Mouse (Mus musculus): ENCODE results near the gene Wfdc1. TPM values are rescaled to one million over a fixed set of nuclear protein-coding genes. Genes with fewer than 3 reads are reported as not detected.

Gene Wfdc1
- polyA plus RNA-seq, 1 experiment from 2014 or later: 4.6 TPM

DNA sequence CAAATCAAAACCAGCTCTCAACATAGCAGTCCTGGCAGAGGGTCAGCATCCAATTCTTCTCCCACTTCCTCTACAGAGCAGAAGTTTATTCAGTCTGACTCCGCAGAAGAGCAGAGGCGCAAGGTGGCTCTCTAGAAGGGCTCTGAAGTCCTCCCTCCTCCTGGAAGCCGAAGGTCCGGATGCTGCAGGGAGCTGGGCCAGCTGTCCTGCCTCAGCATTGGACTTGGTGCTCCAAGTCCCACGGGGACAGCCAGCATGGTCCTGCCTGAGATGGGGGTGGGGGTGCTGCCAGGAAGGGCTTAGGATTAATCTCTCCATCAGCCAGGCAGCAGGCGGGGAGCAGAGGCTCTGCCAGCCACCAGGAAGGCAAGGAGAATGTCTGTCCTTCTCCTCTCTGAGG lies 30.8 kb upstream of the Wfdc1 start, which contains the start of gene Kcng4:
Kcng4 (minus strand) TSS at position 303 of the 400 bp plus-strand sequence.
- peaks cover 11% of the 10 kb centered on the region for H3K27me3 ChIP-seq (replicated peaks; ENCODE audit: control insufficient read depth, insufficient read depth, low read length)
- no peak for DNase-seq (ENCODE audit: low spot score)
- no peak within 1 kb of the TSS; the same call in 1 of the 2 replicates for H3K27ac ChIP-seq (ENCODE audit: low read depth)
- no peak within 1 kb of the TSS for H3K4me3 ChIP-seq (ENCODE audit: low read depth, low read length)
- H3K36me3 ChIP-seq (ENCODE audit: control insufficient read depth, insufficient read depth, low read length): no peaks in the 10 kb centered on the region
- H3K9ac ChIP-seq (ENCODE audit: low read length): no peak within 1 kb of the TSS
- H3K9me3 ChIP-seq (ENCODE audit: control insufficient read depth, low read length): no peaks in the 10 kb centered on the region
- H3K4me1 ChIP-seq (replicated peaks; ENCODE audit: control insufficient read depth, insufficient read depth, low read length): peaks cover 11% of the 10 kb centered on the region
- no peak for ATAC-seq (replicated peaks; ENCODE audit: low FRiP score, low TSS enrichment, low read depth)
- WGBS: 20% methylated on average over 6 of the region's 6 CpGs
- H3K4me2 ChIP-seq (ENCODE audit: low read length): no peak within 1 kb of the TSS

DNA sequence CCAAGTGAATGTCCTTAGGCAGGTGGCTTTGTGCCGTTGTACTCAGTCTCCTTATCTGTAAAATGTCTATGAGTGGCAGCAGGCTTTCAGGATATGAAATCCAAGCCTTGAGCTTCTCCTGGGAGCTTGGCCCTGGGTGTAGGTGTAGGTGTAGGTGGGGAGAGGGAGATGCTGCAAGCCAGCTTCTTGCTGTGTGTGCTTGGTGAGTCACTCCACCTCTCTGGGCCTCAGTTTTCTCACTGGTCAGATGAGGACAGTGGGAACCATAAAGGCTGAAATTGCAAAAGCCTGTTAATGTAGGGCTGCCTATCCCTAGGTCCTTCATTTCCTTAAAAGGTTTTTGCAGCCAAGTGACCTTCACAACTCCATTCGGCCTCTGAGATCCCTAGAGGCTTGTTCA lies 30.2 kb upstream of the Wfdc1 start:
- Histone ChIP-seq H3K4me1 (replicated peaks; ENCODE audit: control insufficient read depth, insufficient read depth, low read length) (peaks cover 11% of the 10 kb centered on the region), H3K9ac (ENCODE audit: low read length) (no peak overlapping the region), H3K27ac (ENCODE audit: low read depth) (no peak overlapping the region), H3K9me3 (ENCODE audit: control insufficient read depth, low read length) (no peaks in the 10 kb centered on the region), H3K4me3 (ENCODE audit: low read depth, low read length) (no peak overlapping the region), H3K4me2 (ENCODE audit: low read length) (no peak overlapping the region), H3K36me3 (ENCODE audit: control insufficient read depth, insufficient read depth, low read length) (no peaks in the 10 kb centered on the region), H3K27me3 (replicated peaks; ENCODE audit: control insufficient read depth, insufficient read depth, low read length) (peaks cover 11% of the 10 kb centered on the region)
- no peak for DNase-seq (ENCODE audit: low spot score)
- ATAC-seq (replicated peaks; ENCODE audit: low FRiP score, low TSS enrichment, low read depth): no peak
- WGBS: 62% methylated on average over 2 of the region's 2 CpGs

DNA sequence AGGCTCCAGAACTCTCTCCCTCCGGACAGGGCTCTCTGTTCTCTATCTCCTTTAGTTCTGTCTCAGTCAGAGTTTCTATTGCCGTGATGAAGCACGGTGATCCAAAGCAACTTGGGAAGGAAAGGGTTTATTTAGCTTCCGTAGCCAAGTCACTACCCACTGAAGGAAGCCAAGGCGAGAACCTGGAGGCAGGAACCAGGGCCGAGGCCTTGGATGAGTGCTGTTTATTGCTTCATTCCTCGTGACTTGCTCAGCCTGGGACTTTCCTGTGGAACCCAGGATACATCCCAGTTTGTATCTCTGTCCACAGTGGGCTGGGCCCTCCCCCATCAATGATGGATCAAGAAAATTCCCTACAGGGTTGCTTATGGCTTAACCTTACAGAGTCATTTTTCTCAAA lies 29.4 kb upstream of the Wfdc1 start:
- Histone ChIP-seq H3K36me3 (ENCODE audit: control insufficient read depth, insufficient read depth, low read length) (no peaks in the 10 kb centered on the region), H3K9ac (ENCODE audit: low read length) (no peak overlapping the region), H3K4me3 (ENCODE audit: low read depth, low read length) (no peak overlapping the region), H3K27me3 (replicated peaks; ENCODE audit: control insufficient read depth, insufficient read depth, low read length) (peaks cover 11% of the 10 kb centered on the region), H3K27ac (ENCODE audit: low read depth) (no peak overlapping the region), H3K9me3 (ENCODE audit: control insufficient read depth, low read length) (no peaks in the 10 kb centered on the region), H3K4me1 (replicated peaks; ENCODE audit: control insufficient read depth, insufficient read depth, low read length) (peaks cover 11% of the 10 kb centered on the region), H3K4me2 (ENCODE audit: low read length) (no peak overlapping the region)
- DNase-seq (ENCODE audit: low spot score): no peak
- ATAC-seq (replicated peaks; ENCODE audit: low FRiP score, low TSS enrichment, low read depth): no peak
- whole genome bisulfite sequencing: 48% methylated on average over 7 of the region's 7 CpGs

DNA sequence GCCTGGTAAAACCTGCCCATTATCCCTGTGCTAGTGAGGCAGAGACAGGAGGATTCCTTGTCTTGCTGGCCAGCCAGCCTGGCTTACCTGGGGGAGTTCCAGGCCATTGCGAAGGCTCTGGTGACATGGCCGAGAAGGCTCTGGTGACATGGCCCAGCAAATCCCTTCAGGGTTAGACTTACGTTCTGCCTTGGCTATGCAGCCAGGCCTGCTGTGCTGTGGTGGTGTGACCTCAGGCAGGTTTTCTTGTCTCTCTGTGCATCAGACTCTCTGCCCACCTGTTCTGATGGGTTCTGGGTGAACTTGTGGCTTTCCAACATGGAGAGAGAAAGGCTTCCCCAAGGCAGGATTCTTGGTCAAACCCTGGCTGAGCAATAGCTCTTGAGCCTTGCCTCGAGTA lies 28.8 kb upstream of the Wfdc1 start:
- H3K36me3 ChIP-seq (ENCODE audit: control insufficient read depth, insufficient read depth, low read length): no peaks in the 10 kb centered on the region
- DNase-seq (ENCODE audit: low spot score): no peak
- WGBS: 89% methylated on average over 4 of the region's 4 CpGs

DNA sequence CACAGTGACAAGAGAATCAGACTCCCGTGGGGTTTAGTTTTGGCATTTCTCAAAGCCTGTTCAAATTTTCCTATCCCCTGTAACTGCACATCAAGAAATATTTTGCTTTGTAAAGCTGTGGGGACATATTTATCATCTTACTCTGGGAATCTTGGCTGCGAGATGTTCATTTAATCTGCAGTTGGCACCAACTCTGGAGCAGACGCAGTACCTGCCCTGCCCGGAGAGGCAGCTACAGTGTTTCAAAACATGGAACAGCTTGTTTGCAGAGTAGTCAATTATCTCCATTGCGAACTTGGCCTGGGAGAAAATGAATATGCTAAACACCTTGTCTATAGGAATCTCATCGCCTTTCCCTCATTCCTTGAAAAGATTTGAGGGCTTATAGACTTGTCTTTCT lies 27.9 kb upstream of the Wfdc1 start:
- Histone ChIP-seq H3K9ac (ENCODE audit: low read length) (no peak overlapping the region), H3K27ac (ENCODE audit: low read depth) (no peak overlapping the region), H3K27me3 (replicated peaks; ENCODE audit: control insufficient read depth, insufficient read depth, low read length) (peaks cover 11% of the 10 kb centered on the region), H3K4me2 (ENCODE audit: low read length) (no peak overlapping the region), H3K4me3 (ENCODE audit: low read depth, low read length) (no peak overlapping the region), H3K9me3 (ENCODE audit: control insufficient read depth, low read length) (no peaks in the 10 kb centered on the region), H3K4me1 (replicated peaks; ENCODE audit: control insufficient read depth, insufficient read depth, low read length) (peaks cover 11% of the 10 kb centered on the region), H3K36me3 (ENCODE audit: control insufficient read depth, insufficient read depth, low read length) (no peaks in the 10 kb centered on the region)
- WGBS: 86% methylated on average over 6 of the region's 6 CpGs
- DNase-seq (ENCODE audit: low spot score) (no peak), ATAC-seq (replicated peaks; ENCODE audit: low FRiP score, low TSS enrichment, low read depth) (no peak)

More for the DNA sequence above, 28.8 kb upstream of the Wfdc1 start:
- ATAC-seq (replicated peaks; ENCODE audit: low FRiP score, low TSS enrichment, low read depth): no peak
- Histone ChIP-seq H3K27me3 (replicated peaks; ENCODE audit: control insufficient read depth, insufficient read depth, low read length) (peaks cover 11% of the 10 kb centered on the region), H3K9me3 (ENCODE audit: control insufficient read depth, low read length) (no peaks in the 10 kb centered on the region), H3K9ac (ENCODE audit: low read length) (no peak overlapping the region), H3K4me1 (replicated peaks; ENCODE audit: control insufficient read depth, insufficient read depth, low read length) (peaks cover 11% of the 10 kb centered on the region), H3K4me2 (ENCODE audit: low read length) (no peak overlapping the region), H3K27ac (ENCODE audit: low read depth) (no peak overlapping the region), H3K4me3 (ENCODE audit: low read depth, low read length) (no peak overlapping the region)

DNA sequence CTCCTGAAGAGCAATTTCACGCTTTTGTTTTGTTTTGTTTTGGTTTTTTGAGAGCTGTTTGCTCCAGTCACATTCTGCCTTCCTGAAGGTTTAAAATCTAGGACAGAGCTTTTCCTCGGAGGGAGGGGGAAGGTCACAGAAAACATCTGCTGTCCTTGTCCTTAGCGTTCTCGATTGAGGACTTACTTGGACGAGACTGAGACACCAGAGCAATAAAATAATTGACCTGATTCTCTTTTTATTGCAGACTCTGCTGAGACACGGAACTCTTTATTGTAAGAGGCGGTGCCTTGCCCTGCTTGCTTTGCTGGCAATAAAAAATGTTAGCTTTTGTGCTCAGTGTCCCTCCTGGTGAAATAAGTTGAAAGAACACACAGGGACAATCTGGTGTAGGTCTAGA lies 26.4 kb upstream of the Wfdc1 start:
- H3K9ac ChIP-seq (ENCODE audit: low read length): no peak overlapping the region
- H3K9me3 ChIP-seq (ENCODE audit: control insufficient read depth, low read length): no peaks in the 10 kb centered on the region
- H3K27me3 ChIP-seq (replicated peaks; ENCODE audit: control insufficient read depth, insufficient read depth, low read length): no peaks in the 10 kb centered on the region
- no peaks in the 10 kb centered on the region for H3K36me3 ChIP-seq (ENCODE audit: control insufficient read depth, insufficient read depth, low read length)
- peaks cover 9% of the 10 kb centered on the region for H3K4me1 ChIP-seq (replicated peaks; ENCODE audit: control insufficient read depth, insufficient read depth, low read length)
- H3K4me3 ChIP-seq (ENCODE audit: low read depth, low read length): no peak overlapping the region
- DNase-seq (ENCODE audit: low spot score): no peak
- H3K4me2 ChIP-seq (ENCODE audit: low read length): no peak overlapping the region
- WGBS: 52% methylated on average over 7 of the region's 7 CpGs
- no peak overlapping the region for H3K27ac ChIP-seq (ENCODE audit: low read depth)
- no peak; the same call in 1 of the 2 replicates for ATAC-seq (replicated peaks; ENCODE audit: low FRiP score, low TSS enrichment, low read depth)

DNA sequence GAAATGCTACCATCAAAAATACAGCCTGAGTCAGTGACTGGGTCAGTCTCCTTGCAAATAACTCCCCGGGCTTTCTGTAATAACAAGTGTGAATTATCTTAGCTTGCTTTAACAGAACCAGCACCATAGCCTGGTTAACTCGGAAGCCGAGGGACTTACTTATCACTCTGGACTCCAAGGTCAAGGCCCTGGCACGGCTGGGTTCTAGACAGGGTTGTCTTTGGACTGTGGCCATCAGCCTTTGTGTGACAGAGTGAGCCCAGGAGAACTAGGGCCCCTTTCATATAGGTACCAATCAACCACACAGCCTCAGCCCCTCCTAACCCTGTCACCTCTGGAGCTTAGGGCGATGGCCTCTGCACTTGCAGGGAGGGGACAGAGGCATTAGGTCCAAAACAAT lies 25.1 kb upstream of the Wfdc1 start:
- ATAC-seq (replicated peaks; ENCODE audit: low FRiP score, low TSS enrichment, low read depth) (no peak), DNase-seq (ENCODE audit: low spot score) (no peak)
- Histone ChIP-seq H3K4me3 (ENCODE audit: low read depth, low read length) (no peak overlapping the region), H3K4me1 (replicated peaks; ENCODE audit: control insufficient read depth, insufficient read depth, low read length) (no peaks in the 10 kb centered on the region), H3K9ac (ENCODE audit: low read length) (no peak overlapping the region), H3K27me3 (replicated peaks; ENCODE audit: control insufficient read depth, insufficient read depth, low read length) (no peaks in the 10 kb centered on the region), H3K36me3 (ENCODE audit: control insufficient read depth, insufficient read depth, low read length) (no peaks in the 10 kb centered on the region), H3K9me3 (ENCODE audit: control insufficient read depth, low read length) (no peaks in the 10 kb centered on the region), H3K4me2 (ENCODE audit: low read length) (no peak overlapping the region), H3K27ac (ENCODE audit: low read depth) (no peak overlapping the region)
- WGBS: 71% methylated on average over 5 of the region's 5 CpGs

DNA sequence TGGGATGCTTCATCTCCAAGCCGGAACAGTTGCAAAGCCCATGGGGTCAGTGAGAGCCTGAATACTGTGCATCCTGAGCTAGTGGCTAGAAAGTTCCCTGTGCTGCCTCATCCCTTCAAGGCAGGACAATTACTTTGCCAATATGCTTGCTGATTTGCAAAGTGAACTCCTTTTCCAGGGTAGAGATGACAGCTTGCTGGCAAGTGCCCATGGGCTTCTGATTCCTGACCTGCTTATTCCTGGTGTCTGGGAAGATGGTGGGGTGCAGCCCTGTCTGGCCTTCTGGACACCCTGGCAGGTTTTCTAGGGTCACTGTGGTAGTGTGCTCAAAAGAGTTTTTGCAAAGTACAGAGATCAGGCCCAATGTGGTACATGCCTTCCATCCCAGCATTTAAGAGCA lies 23.2 kb upstream of the Wfdc1 start:
- WGBS: 97% methylated on average over 1 of the region's 1 CpGs
- no peak for ATAC-seq (replicated peaks; ENCODE audit: low FRiP score, low TSS enrichment, low read depth)
- H3K9me3 ChIP-seq (ENCODE audit: control insufficient read depth, low read length): no peaks in the 10 kb centered on the region
- H3K4me2 ChIP-seq (ENCODE audit: low read length): no peak overlapping the region
- H3K27ac ChIP-seq (ENCODE audit: low read depth): no peak overlapping the region
- no peak for DNase-seq (ENCODE audit: low spot score)
- no peaks in the 10 kb centered on the region for H3K36me3 ChIP-seq (ENCODE audit: control insufficient read depth, insufficient read depth, low read length)
- no peaks in the 10 kb centered on the region for H3K4me1 ChIP-seq (replicated peaks; ENCODE audit: control insufficient read depth, insufficient read depth, low read length)
- no peak overlapping the region for H3K4me3 ChIP-seq (ENCODE audit: low read depth, low read length)
- H3K27me3 ChIP-seq (replicated peaks; ENCODE audit: control insufficient read depth, insufficient read depth, low read length): no peaks in the 10 kb centered on the region
- H3K9ac ChIP-seq (ENCODE audit: low read length): no peak overlapping the region

DNA sequence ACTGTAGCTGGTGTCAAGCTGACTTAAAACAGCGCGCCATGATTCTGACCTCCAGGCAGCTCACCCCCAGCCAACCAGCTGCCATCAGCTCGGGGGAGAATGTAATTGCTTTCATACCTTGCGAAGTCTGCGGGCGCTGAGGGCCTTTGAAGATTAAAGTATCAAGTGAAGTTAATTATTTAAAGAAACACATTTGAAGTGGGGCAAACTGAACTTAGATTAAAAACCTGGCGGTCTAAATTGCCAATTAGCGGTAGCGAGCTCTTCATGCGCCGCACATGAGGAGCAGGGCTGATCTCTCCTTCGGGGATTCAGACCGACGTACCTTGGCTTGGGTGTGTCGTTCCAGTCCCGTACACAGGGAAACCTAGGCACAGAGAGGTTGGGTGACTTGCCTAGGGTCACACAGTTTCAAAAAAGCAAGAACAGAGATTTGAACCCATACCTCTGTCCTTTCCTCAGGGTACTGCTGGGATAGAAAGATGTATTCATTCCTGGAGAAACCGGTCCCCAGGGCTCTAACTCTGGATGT lies 21.7 kb upstream of the Wfdc1 start:
- Histone ChIP-seq H3K9me3 (ENCODE audit: control insufficient read depth, low read length) (no peaks in the 10 kb centered on the region), H3K4me2 (ENCODE audit: low read length) (no peak overlapping the region), H3K27ac (ENCODE audit: low read depth) (no peak overlapping the region), H3K9ac (ENCODE audit: low read length) (no peak overlapping the region), H3K4me1 (replicated peaks; ENCODE audit: control insufficient read depth, insufficient read depth, low read length) (no peaks in the 10 kb centered on the region), H3K27me3 (replicated peaks; ENCODE audit: control insufficient read depth, insufficient read depth, low read length) (no peaks in the 10 kb centered on the region), H3K4me3 (ENCODE audit: low read depth, low read length) (no peak overlapping the region), H3K36me3 (ENCODE audit: control insufficient read depth, insufficient read depth, low read length) (no peaks in the 10 kb centered on the region)
- WGBS: 77% methylated on average over 17 of the region's 17 CpGs
- DNase-seq (ENCODE audit: low spot score) (no peak), ATAC-seq (replicated peaks; ENCODE audit: low FRiP score, low TSS enrichment, low read depth) (no peak)

Data from intestine, embryonic 14.5 days (tissue).